Mouse (Mus musculus) E14TG2a.4 (cell line): ENCODE measurements at regions not wholly inside any gene's neighbourhood (a gene's known extent, or its start where the extent isn't known, plus 50 kb on each side); places are given as distances from the start of the nearest gene placed in this dataset.

Source experiments
- CTCF ChIP-seq: conservative IDR thresholded peaks from 2 replicates; pipeline ENCODE4 v1.5.1; 2014; ENCODE audit warnings: low read length
- NANOG ChIP-seq: IDR thresholded peaks from 2 replicates; pipeline ENCODE4 v1.6.1; 2014; ENCODE audit warnings: borderline replicate concordance, low read length, mixed read lengths

DNA sequence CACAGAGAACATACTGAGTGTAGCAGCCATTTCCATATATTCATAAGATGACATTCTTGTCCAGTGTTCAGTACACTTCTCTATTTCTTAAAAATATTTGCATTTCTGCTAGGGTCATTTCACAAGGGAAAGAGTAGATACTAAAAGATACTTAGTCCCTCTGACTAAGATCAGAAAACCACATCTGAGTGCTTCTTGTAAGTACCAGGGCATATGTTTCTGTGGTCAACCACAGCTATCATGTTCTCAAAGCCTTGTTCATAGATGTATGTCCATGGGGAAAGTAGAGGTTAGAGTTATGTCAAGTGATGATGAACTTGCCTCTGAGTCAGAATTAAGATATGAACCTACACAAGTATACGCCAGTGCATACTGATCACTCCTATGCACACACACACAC, 279.2 kb upstream of the Clnk start:
- TF ChIP-seq CTCF (no peak), NANOG (no peak)
